Mouse (Mus musculus): ENCODE measurements around the gene Gpr45.

Gene Gpr45

GRCm38 (mm10) chr1:43046990-43047389, 94.3 kb downstream of the Gpr45 start:
- DNase-seq (ENCODE audit: low spot score): no peak

GRCm38 (mm10) chr1:43047811-43048210, 95.1 kb downstream of the Gpr45 start:
- DNase-seq (ENCODE audit: low spot score): no peak

- no peak for DNase-seq (ENCODE audit: low spot score)
Observed at GRCm38 (mm10) chr1:43051903-43052302, 99.2 kb downstream of the Gpr45 start.

DNA sequence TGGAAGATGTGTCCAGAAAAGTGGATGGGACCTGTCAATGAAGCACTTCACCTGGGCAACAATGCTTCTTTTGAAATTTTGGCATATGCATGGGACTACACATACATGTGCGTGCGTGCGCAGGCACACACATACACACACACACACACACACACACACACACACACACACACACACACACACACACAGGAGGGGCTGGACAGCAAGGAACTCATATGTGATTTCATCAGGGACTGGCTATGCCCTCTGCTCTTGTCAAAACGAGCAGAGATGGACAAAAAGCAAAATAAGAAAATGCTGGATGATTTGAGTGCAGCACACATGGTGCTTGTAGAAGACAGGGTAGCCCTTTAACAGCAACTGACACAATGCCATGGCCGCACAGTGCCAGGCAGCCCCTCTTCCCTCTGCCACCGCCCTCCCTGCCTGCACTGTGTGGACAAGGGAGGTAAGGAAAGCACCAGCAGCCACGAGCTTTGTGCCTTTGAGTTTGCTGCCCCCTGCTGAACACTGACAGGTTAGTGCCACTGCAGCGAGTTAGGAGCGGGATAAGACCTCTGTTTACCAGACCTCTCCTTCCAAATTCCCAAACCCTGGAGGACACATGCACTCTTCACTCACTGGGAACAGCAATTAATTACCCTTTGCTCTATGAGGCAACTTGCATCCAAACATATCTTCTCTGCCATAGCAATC, 113.1 kb downstream of the Gpr45 start:
- peak; percentile 53 for DNase-seq (ENCODE audit: low spot score)

GRCm38 (mm10) chr1:43066573-43066972, 113.9 kb downstream of the Gpr45 start:
- DNase-seq (ENCODE audit: low spot score): no peak

DNA sequence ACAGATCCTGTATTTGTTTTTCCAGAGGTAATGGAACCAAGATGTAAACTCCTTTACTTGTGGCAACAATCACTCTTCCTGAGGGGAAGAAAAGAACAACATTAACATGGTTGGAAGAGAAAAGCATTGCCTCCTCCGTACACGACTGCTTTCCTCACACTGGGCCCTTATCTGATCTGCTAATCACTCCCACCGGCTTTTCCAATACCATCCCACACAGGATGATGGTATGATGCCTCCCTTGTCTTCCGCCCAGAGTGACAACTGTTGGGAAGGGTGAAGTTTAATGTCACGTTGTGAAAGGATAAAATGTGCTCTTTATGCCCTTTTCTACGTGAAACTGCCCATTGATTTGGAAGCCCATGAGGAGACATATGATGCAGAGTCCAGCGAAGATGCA, 114.9 kb downstream of the Gpr45 start:
- no peak for DNase-seq (ENCODE audit: low spot score)

GRCm38 (mm10) chr1:43070726-43071125, 118.1 kb downstream of the Gpr45 start:
- DNase-seq (ENCODE audit: low spot score): no peak

DNA sequence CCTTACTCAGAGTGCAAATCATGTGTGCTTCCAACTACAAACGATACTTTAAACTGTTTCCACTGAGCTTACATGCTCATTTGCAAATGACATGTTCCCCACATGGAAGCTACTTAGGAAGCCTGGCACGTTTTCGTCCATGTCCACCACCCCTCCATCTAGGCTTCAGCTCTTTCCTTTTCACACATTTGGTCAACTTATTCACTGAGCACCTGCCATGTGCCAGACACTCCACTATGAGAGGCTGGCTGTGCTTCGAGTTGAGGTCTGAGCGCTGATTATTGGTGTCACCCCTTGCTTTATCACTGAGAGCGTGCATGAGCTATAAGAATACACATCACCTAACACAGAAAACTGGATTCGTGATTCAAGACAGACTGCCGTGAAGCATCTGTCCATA, 119.4 kb downstream of the Gpr45 start:
- no peak for DNase-seq (ENCODE audit: low spot score)

DNA sequence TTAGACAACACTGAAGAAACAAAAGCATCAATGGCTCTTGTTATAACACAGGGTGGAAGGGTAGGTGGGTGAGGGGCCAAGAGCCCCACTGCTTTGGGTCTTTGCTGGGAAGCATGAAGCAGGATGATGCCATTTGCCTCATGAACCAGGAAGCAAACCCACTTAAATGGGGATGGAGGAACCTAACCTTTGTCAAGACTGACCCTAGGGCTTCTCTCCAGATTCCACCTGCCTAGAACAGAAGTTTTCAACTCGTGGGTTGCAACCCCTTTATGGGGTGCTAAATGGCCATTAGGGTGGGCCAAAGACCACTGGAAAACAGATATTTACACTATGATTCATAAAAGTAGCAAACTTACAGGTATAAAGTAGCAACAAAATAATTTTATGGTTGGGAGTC, 119.9 kb downstream of the Gpr45 start:
- DNase-seq (ENCODE audit: low spot score): no peak

DNA sequence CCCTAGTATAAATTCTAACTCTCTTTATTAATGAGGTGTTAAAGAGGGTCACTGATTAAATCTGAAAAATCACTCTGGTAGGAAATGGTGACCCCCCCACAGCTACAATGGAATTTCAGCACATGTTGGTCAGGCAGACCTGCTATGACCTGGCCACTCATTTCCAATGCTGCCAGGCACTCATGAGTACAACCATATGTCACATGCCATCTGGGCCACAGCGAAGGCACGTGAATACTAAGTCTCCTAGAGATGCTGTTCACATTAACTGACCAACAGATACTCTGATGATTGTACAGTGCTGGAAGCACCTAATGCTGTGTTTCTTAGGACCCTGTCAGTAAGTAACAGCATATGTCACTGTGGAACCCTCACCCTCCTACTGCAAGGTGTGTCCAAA, 122.1 kb downstream of the Gpr45 start:
- no peak for DNase-seq (ENCODE audit: low spot score)

GRCm38 (mm10) chr1:43078124-43078523, 125.5 kb downstream of the Gpr45 start:
- no peak for DNase-seq (ENCODE audit: low spot score)

GRCm38 (mm10) chr1:43082946-43083345, 130.3 kb downstream of the Gpr45 start:
- no peak for DNase-seq (ENCODE audit: low spot score)

All from urinary bladder, postnatal 14 days (tissue).